Mouse (Mus musculus) kidney, embryonic 14.5 days (tissue): ENCODE measurements around the gene Col25a1. TPM values are rescaled to one million over a fixed set of nuclear protein-coding genes. Genes with fewer than 3 reads are reported as not detected.

ENCODE experiments used
- ATAC-seq: fragments of 200-750 bp; cut with Nextera tagmentation; 2 replicates; pipeline ENCODE4 v1.8.0; 2017; ENCODE audit warnings: moderate number of reproducible peaks, mild to moderate bottlenecking, moderate TSS enrichment, moderate library complexity; ENCODE audit not compliant: low FRiP score, low TSS enrichment
- H3K27ac ChIP-seq: fragments of 300-500 bp; sonication (generic); 2 replicates; pipeline ENCODE4 v1.5.1; 2014; ENCODE audit warnings: low read depth, mild to moderate bottlenecking, low read length, moderate library complexity, mixed read lengths
- H3K27me3 ChIP-seq: fragments of 300-500 bp; sonication (generic); 2 replicates; pipeline ENCODE4 v1.6.1; 2014; ENCODE audit warnings: mild to moderate bottlenecking, low read length; ENCODE audit not compliant: control insufficient read depth, insufficient read depth
- H3K36me3 ChIP-seq: fragments of 300-500 bp; sonication (generic); 2 replicates; pipeline ENCODE4 v1.6.1; 2014; ENCODE audit warnings: low read length, mixed read lengths; ENCODE audit not compliant: control insufficient read depth, insufficient read depth
- H3K4me1 ChIP-seq: fragments of 300-500 bp; sonication (generic); 2 replicates; pipeline ENCODE4 v1.6.1; 2014; ENCODE audit warnings: low read length, mixed read lengths; ENCODE audit not compliant: control insufficient read depth, insufficient read depth
- H3K4me2 ChIP-seq: fragments of 300-500 bp; sonication (generic); replicated peaks from 2 replicates; pipeline ENCODE4 v1.6.1; 2014; ENCODE audit warnings: low read depth, mild to moderate bottlenecking, low read length
- H3K4me3 ChIP-seq: fragments of 300-500 bp; sonication (generic); 2 replicates; pipeline ENCODE4 v1.5.1; 2014; ENCODE audit warnings: mild to moderate bottlenecking, low read length
- H3K9ac ChIP-seq: fragments of 300-500 bp; sonication (generic); 2 replicates; pipeline ENCODE4 v1.6.1; 2014; ENCODE audit warnings: low read depth, mild to moderate bottlenecking, low read length, moderate library complexity
- H3K9me3 ChIP-seq: fragments of 300-500 bp; sonication (generic); 2 replicates; pipeline ENCODE4 v1.6.1; 2016; ENCODE audit warnings: low read length; ENCODE audit not compliant: control insufficient read depth
- WGBS: fragments of 180-500 bp; shearing (Covaris S2); extraction: QIAGEN DNeasy Blood & Tissue Kit; methylation state at CpG from one replicate; pipeline ENCODE4 v1.1.7; 2014; 5-methylcytosine and 5-hydroxymethylcytosine counted together
- polyA plus RNA-seq: library from polyadenylated mRNA; unstranded; fragments of >200 nt; fragmentation: Nextera tagmentation; extraction: Ambion mirVana; gene quantifications from 2 replicates; pipeline ENCODE4 v1.2.1, GENCODE M21; 2014

The Col25a1 gene
- polyA plus RNA-seq, 1 experiment from 2014 or later = 5.4 TPM

- Histone ChIP-seq H3K27me3 (no peaks in the 10 kb centered on the region), H3K4me1 (no peaks in the 10 kb centered on the region), H3K9me3 (no peaks in the 10 kb centered on the region), H3K9ac (no peak overlapping the region), H3K4me3 (no peak overlapping the region), H3K4me2 (no peak overlapping the region), H3K36me3 (no peaks in the 10 kb centered on the region), H3K27ac (no peak overlapping the region)
- WGBS = 93% methylated on average over 6 of the region's 6 CpGs
- no peak for ATAC-seq
These were observed 308.5 kb downstream of the Col25a1 start for GRCm38 (mm10) chr3:130439767-130440166.

- Histone ChIP-seq H3K27me3 (no peaks in the 10 kb centered on the region), H3K9me3 (no peaks in the 10 kb centered on the region), H3K9ac (no peak overlapping the region), H3K4me3 (no peak overlapping the region), H3K4me2 (no peak overlapping the region), H3K27ac (no peak overlapping the region), H3K36me3 (no peaks in the 10 kb centered on the region), H3K4me1 (no peaks in the 10 kb centered on the region)
- 46% methylated on average over 12 of the region's 12 CpGs for WGBS
- no peak for ATAC-seq
These were observed 309.4 kb downstream of the Col25a1 start for GRCm38 (mm10) chr3:130440689-130441088.

GRCm38 (mm10) chr3:130443842-130444627 is 312.7 kb downstream of the Col25a1 start:
- Histone ChIP-seq H3K4me2 (no peak overlapping the region), H3K36me3 (no peaks in the 10 kb centered on the region), H3K27me3 (no peaks in the 10 kb centered on the region), H3K9ac (no peak overlapping the region), H3K9me3 (no peaks in the 10 kb centered on the region), H3K27ac (no peak overlapping the region), H3K4me1 (no peaks in the 10 kb centered on the region), H3K4me3 (no peak overlapping the region)
- WGBS = 60% methylated on average over 13 of the region's 13 CpGs
- no peak for ATAC-seq

- Histone ChIP-seq H3K4me1 (0 out of 2 replicates have a peak, but pooled peaks cover 3% of the 10 kb centered on the region), H3K36me3 (no peaks in the 10 kb centered on the region), H3K9me3 (no peaks in the 10 kb centered on the region), H3K9ac (no peak overlapping the region), H3K27ac (no peak overlapping the region), H3K4me3 (no peak overlapping the region), H3K27me3 (no peaks in the 10 kb centered on the region), H3K4me2 (no peak overlapping the region)
- WGBS = 55% methylated on average over 7 of the region's 7 CpGs
- no peak for ATAC-seq
These were observed 318.6 kb downstream of the Col25a1 start for GRCm38 (mm10) chr3:130449864-130450263.

- no peak overlapping the region for H3K4me3 ChIP-seq
- no peak overlapping the region for H3K9ac ChIP-seq
- H3K36me3 ChIP-seq = no peaks in the 10 kb centered on the region
- H3K27ac ChIP-seq = no peak overlapping the region
- no peak for ATAC-seq
- H3K4me1 ChIP-seq = no peaks in the 10 kb centered on the region
- WGBS = 90% methylated on average over 5 of the region's 5 CpGs
- H3K4me2 ChIP-seq = no peak overlapping the region
- 0 out of 2 replicates have a peak, but pooled peaks cover 3% of the 10 kb centered on the region for H3K9me3 ChIP-seq
- H3K27me3 ChIP-seq = no peaks in the 10 kb centered on the region
These were observed 334.1 kb downstream of the Col25a1 start for GRCm38 (mm10) chr3:130465371-130465770.

- WGBS = 57% methylated on average over 4 of the region's 4 CpGs
- Histone ChIP-seq H3K9ac (no peak overlapping the region), H3K27ac (no peak overlapping the region), H3K36me3 (no peaks in the 10 kb centered on the region), H3K27me3 (no peaks in the 10 kb centered on the region), H3K4me1 (no peaks in the 10 kb centered on the region), H3K4me2 (no peak overlapping the region), H3K4me3 (no peak overlapping the region), H3K9me3 (no peaks in the 10 kb centered on the region)
- no peak for ATAC-seq
These were observed 342.0 kb downstream of the Col25a1 start for GRCm38 (mm10) chr3:130473211-130473768.

- H3K27me3 ChIP-seq = no peaks in the 10 kb centered on the region
- no peak overlapping the region for H3K4me2 ChIP-seq
- H3K27ac ChIP-seq = no peak overlapping the region
- no peak overlapping the region for H3K9ac ChIP-seq
- H3K4me1 ChIP-seq = no peaks in the 10 kb centered on the region
- H3K9me3 ChIP-seq = no peaks in the 10 kb centered on the region
- WGBS = 37% methylated on average over 7 of the region's 7 CpGs
- no peaks in the 10 kb centered on the region for H3K36me3 ChIP-seq
- no peak for ATAC-seq
- H3K4me3 ChIP-seq = no peak overlapping the region
These were observed 342.7 kb downstream of the Col25a1 start for GRCm38 (mm10) chr3:130473970-130474369.

GRCm38 (mm10) chr3:130482513-130482912 is 351.2 kb downstream of the Col25a1 start:
- no peak overlapping the region for H3K27ac ChIP-seq
- no peak for ATAC-seq
- H3K4me1 ChIP-seq = no peaks in the 10 kb centered on the region
- H3K27me3 ChIP-seq = no peaks in the 10 kb centered on the region
- H3K9me3 ChIP-seq = no peaks in the 10 kb centered on the region
- H3K36me3 ChIP-seq = no peaks in the 10 kb centered on the region
- WGBS = 89% methylated on average over 8 of the region's 8 CpGs
- H3K4me2 ChIP-seq = no peak overlapping the region
- no peak overlapping the region for H3K4me3 ChIP-seq
- H3K9ac ChIP-seq = no peak overlapping the region

GRCm38 (mm10) chr3:130488839-130489238 is 357.5 kb downstream of the Col25a1 start:
- 64% methylated on average over 4 of the region's 4 CpGs for WGBS
- no peak for ATAC-seq
- no peak overlapping the region for H3K4me3 ChIP-seq

More at GRCm38 (mm10) chr3:130488839-130489238, 357.5 kb downstream of the Col25a1 start:
- no peak overlapping the region for H3K27ac ChIP-seq
- H3K9me3 ChIP-seq = no peaks in the 10 kb centered on the region
- no peaks in the 10 kb centered on the region for H3K27me3 ChIP-seq
- H3K4me2 ChIP-seq = no peak overlapping the region
- no peak overlapping the region for H3K9ac ChIP-seq
- H3K4me1 ChIP-seq = no peaks in the 10 kb centered on the region
- no peaks in the 10 kb centered on the region for H3K36me3 ChIP-seq
